Mouse (Mus musculus) stomach, adult 2 months (tissue): ENCODE results near the gene Spin2c. TPM values are rescaled to one million over a fixed set of nuclear protein-coding genes. Genes with fewer than 3 reads are reported as not detected.

ENCODE experiments used
- polyA plus RNA-seq: library from polyadenylated mRNA; depleted of rRNA; stranded (reverse); fragments of >200 nt; gene quantifications from 2 replicates; pipeline ENCODE4 v1.2.3, GENCODE M21; 2012; rRNA removed

Gene Spin2c
- 0.05 and 0.46 TPM in 2 replicates for polyA plus RNA-seq

DNA sequence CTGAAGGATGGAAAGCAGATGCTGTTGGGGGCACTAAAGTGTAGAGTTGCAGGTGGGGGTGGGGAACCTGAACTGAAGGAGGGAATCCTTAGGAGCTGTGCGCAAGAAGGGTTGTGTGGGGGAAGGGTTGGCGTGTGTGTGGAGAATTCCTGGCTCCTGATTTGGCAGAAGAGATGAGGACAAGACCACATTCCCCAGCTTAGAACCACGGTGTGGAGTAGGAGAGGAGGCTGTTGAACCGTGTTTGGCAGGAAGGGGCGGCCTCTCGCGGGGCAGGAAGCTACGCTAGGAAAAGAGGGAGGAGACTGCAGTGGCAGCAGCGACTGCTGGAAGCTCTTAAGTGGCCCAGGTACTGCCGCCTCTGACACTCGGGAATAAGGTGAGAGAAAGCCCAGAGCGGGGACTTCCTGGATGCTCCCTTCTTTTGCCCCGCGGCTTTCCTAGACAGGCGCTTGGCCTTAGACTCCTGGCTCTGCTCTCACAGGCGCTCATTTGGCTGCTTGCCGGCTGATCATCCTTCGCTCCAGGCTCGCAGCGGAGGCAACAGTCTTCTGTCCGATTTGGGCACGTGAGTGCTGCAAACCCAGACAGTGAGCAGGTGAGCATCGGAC is at the start of gene Spin2c:
TSS of gene Spin2c (plus strand) at position 275 of the 611 bp plus-strand sequence.

Other genes starting within 250 kb of the Spin2c start
- gene Kctd12b, start 135.8 kb upstream of the Spin2c start, polyA plus RNA-seq: 0.12 and 0.48 TPM in 2 replicates
- gene Nbdy, start 108.6 kb upstream of the Spin2c start, polyA plus RNA-seq: 8.7 and 11.5 TPM in 2 replicates
- not detected in 2 replicates for gene Samt1, start 180.4 kb downstream of the Spin2c start, polyA plus RNA-seq
- not detected in 2 replicates for gene 4921511M17Rik, start 201.6 kb downstream of the Spin2c start, polyA plus RNA-seq
- gene Gm10057, start 222.8 kb downstream of the Spin2c start, polyA plus RNA-seq: not detected in 2 replicates